Mouse (Mus musculus): ENCODE data around the gene 4933405L10Rik. TPM values are rescaled to one million over a fixed set of nuclear protein-coding genes. Genes with fewer than 3 reads are reported as not detected.

Gene 4933405L10Rik
- 0.13 and 0.31 TPM in 2 replicates for polyA plus RNA-seq (2015; fragmentation: Nextera tagmentation; extraction: Ambion mirVana)

DNA sequence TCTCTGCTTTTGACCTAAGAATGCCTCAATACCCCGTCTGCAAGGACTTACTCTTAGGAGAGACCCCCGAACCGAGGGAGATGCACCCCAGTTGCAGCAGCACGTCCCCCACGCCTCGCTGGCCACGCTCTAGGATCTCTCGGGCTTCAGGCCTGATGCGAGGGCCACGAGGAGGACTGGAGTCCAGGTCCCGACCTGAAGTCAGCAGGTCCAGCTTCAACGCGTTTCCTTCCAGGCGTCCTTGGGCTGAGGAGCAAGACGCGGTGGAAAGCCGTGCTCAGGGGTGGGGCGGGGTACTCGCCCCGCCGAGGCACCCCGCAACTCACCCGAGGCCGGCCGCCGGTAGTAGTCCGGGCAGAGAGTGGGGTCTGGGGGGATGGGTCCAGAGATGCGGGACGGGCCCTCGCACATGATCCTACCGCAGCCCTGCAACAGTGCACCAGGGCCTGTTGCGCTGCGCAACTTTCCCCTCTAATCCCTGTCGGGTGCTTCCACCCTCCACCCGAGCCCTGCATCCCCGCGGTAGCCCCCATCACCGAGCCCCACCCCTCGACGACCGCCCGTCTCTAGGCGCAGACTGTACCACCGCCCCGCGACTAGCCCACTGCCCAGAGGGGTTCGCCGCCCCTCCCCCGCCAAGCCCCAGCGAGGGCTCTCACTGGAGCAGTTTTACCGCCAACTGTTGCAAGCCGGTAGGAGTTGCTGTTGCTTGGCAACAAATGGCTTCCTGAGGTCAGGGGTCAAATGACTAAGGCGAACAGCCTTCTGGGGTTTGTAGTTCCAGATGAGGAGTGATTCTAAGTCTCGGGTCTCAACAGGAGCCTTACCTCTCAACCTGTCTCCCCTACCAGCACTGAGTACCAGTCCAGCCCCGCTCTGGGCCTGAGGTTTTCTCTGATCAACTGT lies at the start of gene 4933405L10Rik, which contains the start of gene Enkd1:
Gene 4933405L10Rik (plus strand): TSS at position 158 of the 906 bp plus-strand sequence.
Gene Enkd1 (minus strand): TSS at position 713 of the 906 bp plus-strand sequence.
- H3K9ac ChIP-seq (replicated peaks), result peak within 1 kb of the TSS; percentile 74
- peak within 1 kb of the TSS; percentile 75 for H3K4me3 ChIP-seq (replicated peaks)
- H3K4me2 ChIP-seq (replicated peaks), result peak within 1 kb of the TSS; percentile 98
- WGBS, result under 1% methylated on average over 55 of the region's 55 CpGs
- peaks cover 23% of the 10 kb centered on the region for H3K4me1 ChIP-seq (replicated peaks)
- peak; percentile 89 for ATAC-seq
- H3K36me3 ChIP-seq, result peaks cover 19% of the 10 kb centered on the region
- no peaks in the 10 kb centered on the region for H3K9me3 ChIP-seq
- H3K27me3 ChIP-seq, result no peaks in the 10 kb centered on the region
- no peak within 1 kb of the TSS for H3K27ac ChIP-seq

DNA sequence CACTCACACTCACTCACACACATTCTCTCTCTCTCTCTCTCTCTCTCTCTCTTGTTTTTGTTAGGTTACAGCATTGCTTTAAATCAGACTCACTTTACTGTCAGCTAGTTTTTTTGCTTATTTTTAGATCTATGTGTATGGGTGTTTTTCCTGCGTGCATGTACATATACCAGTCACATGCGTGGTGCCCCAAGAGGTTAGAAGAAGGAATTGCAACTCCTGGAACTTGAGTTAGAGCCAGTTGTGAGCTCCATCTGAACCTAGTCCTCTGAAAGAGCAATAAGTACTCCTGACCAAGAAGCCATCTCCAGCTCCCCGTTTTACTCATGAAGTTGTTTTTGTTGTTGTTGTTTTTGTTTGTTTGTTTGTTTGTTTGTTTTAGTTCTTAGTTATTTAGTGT lies 46.3 kb upstream of the 4933405L10Rik start:
- H3K4me2 ChIP-seq (replicated peaks), result no peak overlapping the region
- no peak overlapping the region for H3K27ac ChIP-seq
- peaks cover 23% of the 10 kb centered on the region for H3K36me3 ChIP-seq
- no peak overlapping the region for H3K4me3 ChIP-seq (replicated peaks)
- H3K27me3 ChIP-seq, result no peaks in the 10 kb centered on the region
- no peak overlapping the region for H3K9ac ChIP-seq (replicated peaks)
- no peak for ATAC-seq
- 89% methylated on average over 3 of the region's 3 CpGs for WGBS
- peaks cover 6% of the 10 kb centered on the region; the same call in 1 of the 2 replicates for H3K4me1 ChIP-seq (replicated peaks)
- H3K9me3 ChIP-seq, result no peaks in the 10 kb centered on the region

DNA sequence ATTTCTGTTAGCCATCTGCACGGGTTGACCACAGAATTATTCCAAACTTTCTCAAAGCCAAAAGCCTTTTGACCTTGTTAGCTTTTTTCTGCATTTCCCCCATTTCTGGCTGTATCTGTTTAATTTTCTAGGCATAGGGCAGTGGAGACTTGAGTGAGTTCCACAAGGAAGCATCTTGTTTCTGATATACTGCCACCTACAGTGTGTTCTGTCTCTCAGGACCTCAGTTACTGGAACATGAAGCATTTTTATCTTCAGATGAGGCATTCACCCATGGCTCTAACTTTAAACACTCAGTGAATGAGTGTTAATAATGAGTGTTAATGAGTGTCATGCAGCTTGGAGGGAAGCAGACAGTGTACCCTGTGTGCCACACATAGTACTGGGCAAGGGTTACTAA lies 29.6 kb upstream of the 4933405L10Rik start:
- WGBS, result 93% methylated on average over 1 of the region's 1 CpGs
- ATAC-seq, result no peak

DNA sequence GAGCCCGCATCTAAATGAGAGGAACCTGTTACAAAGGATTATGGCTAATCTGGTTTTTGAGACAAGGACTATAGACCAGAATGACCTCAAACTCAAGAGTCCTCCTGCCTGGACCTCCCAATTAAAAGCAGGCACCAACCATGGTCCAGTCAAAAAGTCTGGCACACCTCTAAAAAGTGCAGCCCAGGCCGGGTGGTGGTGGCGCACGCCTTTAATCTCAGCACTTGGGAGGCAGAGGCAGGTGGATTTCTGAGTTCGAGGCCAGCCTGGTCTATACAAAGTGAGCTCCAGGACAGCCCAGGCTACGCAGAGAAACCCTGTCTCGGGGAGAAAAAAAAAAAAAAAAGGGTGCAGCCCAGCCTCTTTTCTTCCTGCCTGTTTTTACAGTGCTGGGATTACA lies 22.1 kb upstream of the 4933405L10Rik start:
- H3K4me2 ChIP-seq (replicated peaks), result no peak overlapping the region
- H3K4me1 ChIP-seq (replicated peaks), result 0 out of 2 replicates have a peak, but pooled peaks cover 7% of the 10 kb centered on the region
- H3K9me3 ChIP-seq, result no peaks in the 10 kb centered on the region
- 80% methylated on average over 7 of the region's 7 CpGs for WGBS
- peaks cover 41% of the 10 kb centered on the region for H3K36me3 ChIP-seq
- no peak overlapping the region for H3K4me3 ChIP-seq (replicated peaks)
- no peak overlapping the region for H3K9ac ChIP-seq (replicated peaks)
- no peak for ATAC-seq
- H3K27me3 ChIP-seq, result no peaks in the 10 kb centered on the region
- no peak overlapping the region for H3K27ac ChIP-seq

More for the DNA sequence above, 29.6 kb upstream of the 4933405L10Rik start:
- H3K27ac ChIP-seq, result no peak overlapping the region
- peaks cover 94% of the 10 kb centered on the region for H3K36me3 ChIP-seq
- H3K4me3 ChIP-seq (replicated peaks), result no peak overlapping the region
- H3K27me3 ChIP-seq, result no peaks in the 10 kb centered on the region
- H3K9me3 ChIP-seq, result no peaks in the 10 kb centered on the region
- H3K4me2 ChIP-seq (replicated peaks), result no peak overlapping the region
- no peaks in the 10 kb centered on the region for H3K4me1 ChIP-seq (replicated peaks)
- no peak overlapping the region for H3K9ac ChIP-seq (replicated peaks)

GRCm38 (mm10) chr8:105685796-105686308 lies 21.6 kb upstream of the 4933405L10Rik start, which contains the start of gene Carmil2:
Gene Carmil2 (plus strand): TSS chr8:105686274.
- Histone ChIP-seq H3K4me2 (replicated peaks) (0 out of 2 replicates have a peak within 1 kb of the TSS, but pooled peaks have one; percentile 9), H3K27me3 (no peaks in the 10 kb centered on the region), H3K9me3 (no peaks in the 10 kb centered on the region), H3K9ac (replicated peaks) (no peak within 1 kb of the TSS), H3K4me3 (replicated peaks) (no peak within 1 kb of the TSS), H3K27ac (no peak within 1 kb of the TSS), H3K36me3 (peaks cover 36% of the 10 kb centered on the region), H3K4me1 (replicated peaks) (0 out of 2 replicates have a peak, but pooled peaks cover 7% of the 10 kb centered on the region)
- 10% methylated on average over 26 of the region's 26 CpGs for WGBS
- ATAC-seq, result peak; percentile 54

DNA sequence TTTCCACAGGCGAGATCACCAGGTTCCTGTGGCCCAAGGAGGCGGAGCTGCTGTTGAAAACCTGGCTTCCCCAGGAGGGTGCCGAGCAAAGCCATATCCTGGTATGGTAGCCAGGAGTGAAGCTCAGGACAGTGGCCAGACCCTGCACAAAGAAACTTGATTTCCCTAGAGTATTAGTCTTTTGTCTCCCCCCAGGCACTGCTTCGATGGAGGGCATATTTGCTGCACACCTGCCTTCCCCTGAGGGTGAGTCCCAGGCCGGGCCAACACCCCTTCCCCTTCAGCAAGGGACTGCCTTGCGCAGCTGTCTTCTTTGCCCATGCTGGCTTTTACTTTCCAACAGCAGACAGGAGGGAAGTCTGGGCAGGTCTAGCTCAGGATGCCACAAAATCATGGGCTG lies 20.9 kb upstream of the 4933405L10Rik start:
- H3K36me3 ChIP-seq, result peaks cover 29% of the 10 kb centered on the region
- WGBS, result 63% methylated on average over 6 of the region's 6 CpGs
- H3K27me3 ChIP-seq, result no peaks in the 10 kb centered on the region
- no peak for ATAC-seq
- H3K9ac ChIP-seq (replicated peaks), result no peak overlapping the region
- H3K4me3 ChIP-seq (replicated peaks), result no peak overlapping the region
- H3K27ac ChIP-seq, result no peak overlapping the region
- H3K9me3 ChIP-seq, result no peaks in the 10 kb centered on the region
- H3K4me2 ChIP-seq (replicated peaks), result no peak overlapping the region
- 0 out of 2 replicates have a peak, but pooled peaks cover 7% of the 10 kb centered on the region for H3K4me1 ChIP-seq (replicated peaks)

DNA sequence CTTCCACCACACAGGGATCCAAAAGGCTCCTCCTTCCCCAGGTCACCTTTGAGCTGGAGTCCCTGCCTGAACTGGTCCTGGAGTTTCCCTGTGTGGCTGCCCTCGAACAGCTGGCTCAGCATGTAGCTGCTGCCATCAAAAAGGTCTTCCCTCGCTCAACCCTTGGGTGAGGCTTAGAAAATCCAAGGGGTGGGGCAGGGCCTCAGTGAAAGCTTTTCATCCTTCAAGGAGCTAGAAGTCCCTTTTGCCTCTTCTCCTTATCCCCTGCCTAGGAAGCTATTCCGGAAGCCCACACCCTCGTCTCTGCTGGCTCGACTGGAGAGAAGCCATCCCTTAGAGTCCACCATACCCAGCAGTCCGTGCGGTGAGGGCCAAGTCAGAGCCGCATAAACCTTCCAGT lies 19.9 kb upstream of the 4933405L10Rik start:
- Histone ChIP-seq H3K9ac (replicated peaks) (no peak overlapping the region), H3K4me3 (replicated peaks) (no peak overlapping the region), H3K9me3 (no peaks in the 10 kb centered on the region), H3K4me2 (replicated peaks) (no peak overlapping the region), H3K27ac (no peak overlapping the region), H3K36me3 (peaks cover 21% of the 10 kb centered on the region), H3K4me1 (replicated peaks) (0 out of 2 replicates have a peak, but pooled peaks cover 7% of the 10 kb centered on the region), H3K27me3 (no peaks in the 10 kb centered on the region)
- no peak for ATAC-seq
- 58% methylated on average over 8 of the region's 8 CpGs for WGBS

DNA sequence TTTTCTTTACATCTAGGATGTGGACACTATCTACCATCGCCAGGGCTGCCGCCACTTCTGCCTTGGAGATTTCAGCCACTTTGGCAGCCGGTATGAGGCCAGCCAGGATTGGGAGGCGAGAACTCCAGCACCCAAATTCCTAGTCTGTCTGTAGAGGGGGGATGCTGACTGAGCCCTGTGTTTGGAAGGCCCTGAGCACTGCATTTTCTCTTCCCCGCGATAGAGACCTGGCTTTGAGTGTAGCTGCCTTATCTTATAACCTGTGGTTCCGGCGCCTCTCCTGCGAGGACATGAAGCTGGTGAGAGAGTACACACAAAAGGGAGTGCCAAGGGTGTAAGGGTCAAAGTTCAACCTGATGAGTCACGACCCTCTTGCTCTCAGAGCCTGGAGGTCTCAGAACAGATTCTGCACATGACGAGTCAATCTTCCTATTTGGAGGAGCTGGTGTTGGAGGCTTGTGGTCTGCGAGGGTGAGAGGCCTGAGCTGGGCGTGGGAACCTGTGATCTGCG lies 19.2 kb upstream of the 4933405L10Rik start:
- no peak overlapping the region for H3K9ac ChIP-seq (replicated peaks)
- WGBS, result 70% methylated on average over 14 of the region's 14 CpGs

DNA sequence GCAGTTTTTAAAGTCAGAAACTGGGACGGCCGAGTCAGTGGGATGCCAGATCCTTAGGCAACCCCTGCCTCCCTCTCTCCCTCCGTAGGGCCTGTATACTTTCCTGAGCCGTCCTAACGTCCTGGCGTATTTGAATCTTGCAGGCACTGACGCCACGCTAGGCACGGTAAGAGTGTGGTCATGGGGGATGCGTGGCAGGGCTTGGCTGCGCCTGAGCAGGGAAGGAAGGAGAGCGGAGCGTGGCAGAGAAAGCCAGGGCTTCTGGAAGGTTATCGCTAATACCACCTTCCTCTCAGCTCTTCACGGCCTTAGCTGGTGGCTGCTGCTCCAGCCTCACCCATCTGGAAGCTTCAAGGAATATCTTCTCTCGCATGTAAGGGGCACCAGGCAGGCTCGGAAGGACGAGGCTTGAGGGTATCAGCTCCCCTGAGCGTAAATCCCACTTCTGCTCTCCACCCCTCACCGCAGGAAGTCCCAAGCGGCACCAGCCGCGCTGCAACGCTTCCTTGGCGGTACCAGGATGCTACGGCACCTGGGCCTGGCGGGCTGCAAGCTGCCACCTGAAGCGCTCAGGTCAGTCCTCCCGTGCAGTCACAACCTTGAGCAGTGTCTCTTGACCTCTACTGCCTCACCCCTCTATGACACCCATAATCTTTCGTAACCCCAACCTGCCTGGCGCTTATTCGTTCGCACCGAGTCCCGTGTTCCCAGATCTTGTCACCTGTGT lies 18.0 kb upstream of the 4933405L10Rik start:
- H3K9me3 ChIP-seq, result no peaks in the 10 kb centered on the region
- H3K27ac ChIP-seq, result no peak overlapping the region
- no peak overlapping the region for H3K9ac ChIP-seq (replicated peaks)
- no peak overlapping the region for H3K4me2 ChIP-seq (replicated peaks)
- no peaks in the 10 kb centered on the region for H3K27me3 ChIP-seq
- WGBS, result 58% methylated on average over 35 of the region's 35 CpGs
- H3K4me3 ChIP-seq (replicated peaks), result no peak overlapping the region
- ATAC-seq, result no peak
- H3K36me3 ChIP-seq, result peaks cover 2% of the 10 kb centered on the region
- H3K4me1 ChIP-seq (replicated peaks), result peaks cover 20% of the 10 kb centered on the region

More for the DNA sequence above, 19.2 kb upstream of the 4933405L10Rik start:
- no peaks in the 10 kb centered on the region for H3K9me3 ChIP-seq
- H3K4me1 ChIP-seq (replicated peaks), result 0 out of 2 replicates have a peak, but pooled peaks cover 9% of the 10 kb centered on the region
- H3K27ac ChIP-seq, result no peak overlapping the region
- H3K27me3 ChIP-seq, result no peaks in the 10 kb centered on the region
- no peak for ATAC-seq
- H3K4me3 ChIP-seq (replicated peaks), result no peak overlapping the region
- H3K4me2 ChIP-seq (replicated peaks), result no peak overlapping the region
- peaks cover 13% of the 10 kb centered on the region for H3K36me3 ChIP-seq

- H3K4me1 ChIP-seq (replicated peaks), result peaks cover 25% of the 10 kb centered on the region
- no peak overlapping the region for H3K9ac ChIP-seq (replicated peaks)
- no peaks in the 10 kb centered on the region for H3K27me3 ChIP-seq
- no peaks in the 10 kb centered on the region for H3K9me3 ChIP-seq
- H3K4me2 ChIP-seq (replicated peaks), result no peak overlapping the region
- no peak overlapping the region for H3K27ac ChIP-seq
- ATAC-seq, result no peak
- WGBS, result 84% methylated on average over 9 of the region's 9 CpGs
- H3K4me3 ChIP-seq (replicated peaks), result no peak overlapping the region
- no peaks in the 10 kb centered on the region for H3K36me3 ChIP-seq
Measured at GRCm38 (mm10) chr8:105689983-105690360, 17.5 kb upstream of the 4933405L10Rik start.

GRCm38 (mm10) chr8:105690978-105691377 lies 16.5 kb upstream of the 4933405L10Rik start:
- no peak overlapping the region for H3K9ac ChIP-seq (replicated peaks)
- no peak for ATAC-seq
- H3K4me3 ChIP-seq (replicated peaks), result no peak overlapping the region
- no peaks in the 10 kb centered on the region for H3K27me3 ChIP-seq
- no peak overlapping the region for H3K27ac ChIP-seq
- 81% methylated on average over 14 of the region's 14 CpGs for WGBS
- no peaks in the 10 kb centered on the region for H3K9me3 ChIP-seq
- peaks cover 27% of the 10 kb centered on the region for H3K4me1 ChIP-seq (replicated peaks)
- no peak overlapping the region for H3K4me2 ChIP-seq (replicated peaks)
- peaks cover 8% of the 10 kb centered on the region; the same call in 1 of the 2 replicates for H3K36me3 ChIP-seq
